In genomic region chr11:32895400-32895799, GRCm38 (mm10) we compare ENCODE assay signal across 15 mouse cellular contexts.
A peak's percentile ranks its signal among the peaks of the same experiment; 100 is the strongest.
DNase-seq lines count a peak whose midpoint lies in the region; ATAC-seq and TF ChIP-seq lines count a peak whose summit lies in the region.
"Had no signal": no experiment of that assay in that cellular context is flagged by ENCODE, and none has a peak within 500 bp of the region (broad histone marks: within the 10 kb centered on the region; RNA-seq: fewer than 3 reads in every experiment).

No protein-coding gene starts in this region.

- H3K4me3 ChIP-seq in cerebellum, adult 2 months (replicated peaks; ENCODE audit: insufficient read depth, low read depth, low read length) = no peak overlapping the region
- no peak overlapping the region for H3K4me3 ChIP-seq in kidney, embryonic 14.5 days (ENCODE audit: low read length)
- H3K4me3 ChIP-seq: limb, embryonic 15.5 days; lung, embryonic 15.5 days; stomach, embryonic 15.5 days had no signal

- no peak for ATAC-seq in kidney, embryonic 14.5 days (ENCODE audit: low FRiP score, low TSS enrichment)
- ATAC-seq: forebrain, embryonic 16.5 days had no signal

- DNase-seq in cerebellum, adult 2 months = no peak
- DNase-seq in cerebellum, postnatal 14 days = no peak
- peak; percentile 3 for DNase-seq in kidney, adult 9 months
- DNase-seq in lung, postnatal 10 days = peak; percentile 17
- no peak for DNase-seq in lung, postnatal 4 days
- DNase-seq in spleen, postnatal 10 days (ENCODE audit: low spot score in 2 of 2) = no peak
- no peak for DNase-seq in T-cell, adult 2 months (ENCODE audit: low spot score)
- DNase-seq: cerebellum, adult 11-12 months; spleen, adult 18-20 months; thymus, postnatal 14 days had no signal

- 0 out of 2 replicates have a peak, but pooled peaks have one; percentile 23 for TF ChIP-seq CTCF in cerebellum, adult 2 months (IDR thresholded peaks at IDR 0.05; ENCODE audit: borderline replicate concordance, insufficient read depth, low read depth, low read length)

- no peak overlapping the region for H3K27ac ChIP-seq in cerebellum, adult 2 months (ENCODE audit: insufficient read depth, low read length)
- no peak overlapping the region for H3K27ac ChIP-seq in kidney, embryonic 14.5 days (ENCODE audit: low read depth, low read length)
- H3K27ac ChIP-seq: limb, embryonic 15.5 days; lung, embryonic 15.5 days; stomach, embryonic 15.5 days had no signal

- no peak overlapping the region for H3K4me2 ChIP-seq in kidney, embryonic 14.5 days (replicated peaks; ENCODE audit: low read depth, low read length)
- H3K4me2 ChIP-seq: limb, embryonic 15.5 days; lung, embryonic 15.5 days; stomach, embryonic 15.5 days had no signal

- H3K9ac ChIP-seq in kidney, embryonic 14.5 days (ENCODE audit: low read depth, low read length) = no peak overlapping the region
- H3K9ac ChIP-seq: limb, embryonic 15.5 days; lung, embryonic 15.5 days; stomach, embryonic 15.5 days had no signal

- no peaks in the 10 kb centered on the region for H3K36me3 ChIP-seq in kidney, embryonic 14.5 days (ENCODE audit: control insufficient read depth, insufficient read depth, low read length)
- H3K36me3 ChIP-seq: limb, embryonic 15.5 days; lung, embryonic 15.5 days; stomach, embryonic 15.5 days had no signal

- H3K9me3 ChIP-seq in kidney, embryonic 14.5 days (ENCODE audit: control insufficient read depth, low read length) = no peaks in the 10 kb centered on the region
- H3K9me3 ChIP-seq: limb, embryonic 15.5 days; lung, embryonic 15.5 days; stomach, embryonic 15.5 days had no signal

- TF ChIP-seq POLR2A in cerebellum, adult 2 months (IDR thresholded peaks at IDR 0.05; ENCODE audit: borderline replicate concordance, insufficient read depth, low read length) = no peak

- no peaks in the 10 kb centered on the region for H3K27me3 ChIP-seq in cerebellum, adult 2 months (ENCODE audit: control insufficient read depth, insufficient read depth, low read length)
- no peaks in the 10 kb centered on the region for H3K27me3 ChIP-seq in kidney, embryonic 14.5 days (ENCODE audit: control insufficient read depth, insufficient read depth, low read length)
- H3K27me3 ChIP-seq: limb, embryonic 15.5 days; lung, embryonic 15.5 days; stomach, embryonic 15.5 days had no signal

- 90% methylated on average over 3 of the region's 3 CpGs for WGBS in cerebellum, adult 2 months
- 82% methylated on average over 3 of the region's 3 CpGs for WGBS in kidney, embryonic 14.5 days

- no peaks in the 10 kb centered on the region for H3K4me1 ChIP-seq in cerebellum, adult 2 months (ENCODE audit: control insufficient read depth, insufficient read depth, low read length)
- no peaks in the 10 kb centered on the region for H3K4me1 ChIP-seq in kidney, embryonic 14.5 days (ENCODE audit: control insufficient read depth, insufficient read depth, low read length)
- H3K4me1 ChIP-seq: lung, embryonic 15.5 days; stomach, embryonic 15.5 days had no signal

Comparison
In these comparisons a context has a peak if more than half of its experiments do, and no peak if none do; other contexts are left out.
1. DNase-seq: peak in kidney, adult 9 months (single experiment) and lung, postnatal 10 days (single experiment); none in cerebellum, adult 2 months (0 of 2), cerebellum, postnatal 14 days (0 of 2), lung, postnatal 4 days (0 of 2), spleen, postnatal 10 days (0 of 2) and T-cell, adult 2 months (single experiment).